Mouse (Mus musculus) fibroblast of lung, adult 2 months (primary cell): ENCODE measurements around the gene Zfp362.

Experiments
- DNase-seq: peaks from one replicate; pipeline ENCODE4 v3.0.0-alpha.2; 2011; ENCODE audit warnings: low read depth

Gene Zfp362

GRCm38 (mm10) chr4:128729709-128730037 lies 76.2 kb downstream of the Zfp362 start:
- DNase-seq: no peak

DNA sequence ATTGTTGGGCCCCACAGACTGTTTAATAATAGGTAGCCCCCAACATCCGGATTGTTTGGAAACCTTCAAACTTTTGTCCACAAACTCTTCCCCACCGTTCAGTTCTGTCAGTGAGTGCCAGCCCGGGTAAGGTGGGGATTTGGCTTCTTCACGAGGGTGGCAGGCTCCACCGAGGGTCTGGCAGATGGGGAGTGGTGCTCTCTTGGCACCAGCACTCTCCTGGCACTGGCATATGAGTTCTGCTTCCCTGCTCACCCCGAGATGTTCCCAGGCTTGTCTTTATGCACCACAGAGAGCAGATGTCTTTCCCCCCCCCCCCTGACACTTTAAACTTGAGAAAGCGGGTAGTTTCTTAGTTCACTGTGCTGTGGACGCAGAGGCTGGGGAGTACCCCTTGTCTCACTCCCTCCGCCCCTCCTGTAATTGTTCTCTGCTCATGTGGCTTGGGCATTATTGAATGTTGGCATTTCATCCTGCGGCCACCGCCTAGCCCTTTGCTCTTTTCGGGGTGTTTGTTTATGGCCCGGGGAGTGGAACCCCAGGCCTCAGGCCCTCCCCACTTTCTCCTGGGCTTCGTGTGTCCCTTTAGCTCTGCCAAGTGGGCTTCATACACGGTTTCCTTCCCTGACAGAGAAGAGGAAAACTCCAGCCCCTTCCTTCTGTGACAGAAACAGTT lies 76.7 kb downstream of the Zfp362 start:
- no peak for DNase-seq

- no peak for DNase-seq
Measured at GRCm38 (mm10) chr4:128728431-128728851, 77.4 kb downstream of the Zfp362 start.

DNA sequence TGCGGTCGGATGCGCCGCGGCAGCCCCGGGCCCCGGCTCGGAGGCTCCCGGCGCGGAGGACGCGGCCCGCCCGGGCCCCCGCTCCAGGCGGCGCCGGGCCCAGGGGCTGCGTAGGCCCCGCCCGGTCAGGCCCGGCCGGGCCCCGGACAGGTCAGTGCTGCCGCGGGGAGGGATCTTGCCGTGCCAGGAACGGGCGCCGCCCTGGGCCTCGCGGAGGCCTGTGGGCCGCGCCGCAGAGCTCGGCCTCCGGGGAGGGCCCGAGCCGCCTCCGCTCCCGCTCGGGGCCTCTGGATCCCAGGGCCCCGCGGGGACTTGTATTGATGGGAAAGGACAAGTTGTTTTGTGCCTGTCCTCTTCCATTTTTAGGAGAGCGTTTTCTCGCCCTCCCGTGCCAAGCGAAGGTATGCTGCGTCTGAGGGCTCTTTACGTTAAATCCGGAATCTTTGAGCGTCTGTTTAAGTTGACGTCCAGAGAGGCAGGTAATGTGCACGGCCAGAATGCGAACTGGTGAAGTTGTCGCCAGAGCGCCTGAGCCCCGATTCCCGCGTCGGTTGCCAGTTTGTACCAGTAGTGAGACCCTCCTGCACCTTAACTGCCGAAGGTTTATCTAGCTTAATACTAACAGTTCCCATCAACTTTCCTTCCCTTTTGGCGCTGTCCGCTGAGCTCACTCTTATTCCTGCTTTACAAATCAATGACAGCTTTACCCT lies 78.0 kb downstream of the Zfp362 start:
- no peak for DNase-seq

DNA sequence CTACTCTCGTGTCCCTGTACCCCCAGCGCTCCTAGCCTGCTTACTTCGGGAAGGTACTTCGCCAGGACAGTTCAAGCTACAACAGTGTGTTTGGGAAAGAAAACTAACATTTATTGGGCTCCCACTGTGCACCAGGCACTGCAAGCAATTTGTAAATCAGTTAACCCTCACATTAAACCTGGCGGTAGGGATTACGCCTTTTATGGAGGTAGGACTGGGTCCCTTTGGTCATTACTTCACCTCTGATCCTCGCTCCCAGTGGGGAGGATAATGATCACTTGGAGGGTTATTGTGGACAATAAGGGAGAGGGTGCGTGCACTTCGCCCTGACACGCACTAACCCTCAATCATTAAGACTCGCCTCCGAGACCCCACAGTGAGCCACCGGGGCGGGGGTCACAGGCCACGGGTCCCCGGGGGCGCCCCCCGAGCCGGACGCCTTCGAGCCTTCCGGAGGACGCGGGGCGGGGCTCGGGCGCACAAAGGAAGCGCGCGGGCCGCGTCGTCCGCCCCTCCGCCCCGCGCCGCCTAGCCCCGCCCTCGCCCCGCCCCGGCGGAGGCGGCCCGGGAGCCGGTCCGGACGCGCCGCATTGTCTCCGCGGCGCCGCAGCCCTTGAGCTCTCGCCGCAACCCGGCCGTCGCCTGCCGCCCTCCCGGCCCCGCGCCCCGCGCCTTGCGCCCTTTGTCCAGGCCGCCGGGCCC lies 78.7 kb downstream of the Zfp362 start:
- no peak for DNase-seq

GRCm38 (mm10) chr4:128724059-128724458 lies 81.8 kb downstream of the Zfp362 start:
- no peak for DNase-seq

- DNase-seq: no peak
Measured at GRCm38 (mm10) chr4:128723431-128723830, 82.4 kb downstream of the Zfp362 start.
